Mouse (Mus musculus): ENCODE measurements around the gene Lasp1.

Lasp1 gene

GRCm38 (mm10) chr11:97796910-97797309 is 1.9 kb upstream of the Lasp1 start:
- peak; percentile 82 for DNase-seq (ENCODE audit: low spot score)

GRCm38 (mm10) chr11:97797369-97798082 is 1.3 kb upstream of the Lasp1 start:
- DNase-seq (ENCODE audit: low spot score): no peak

- no peak for DNase-seq (ENCODE audit: low spot score)
Observed at GRCm38 (mm10) chr11:97798083-97798435, 741 bp upstream of the Lasp1 start.

GRCm38 (mm10) chr11:97799146-97799993 is 570 bp downstream of the Lasp1 start:
- peak; percentile 83 for DNase-seq (ENCODE audit: low spot score)

DNA sequence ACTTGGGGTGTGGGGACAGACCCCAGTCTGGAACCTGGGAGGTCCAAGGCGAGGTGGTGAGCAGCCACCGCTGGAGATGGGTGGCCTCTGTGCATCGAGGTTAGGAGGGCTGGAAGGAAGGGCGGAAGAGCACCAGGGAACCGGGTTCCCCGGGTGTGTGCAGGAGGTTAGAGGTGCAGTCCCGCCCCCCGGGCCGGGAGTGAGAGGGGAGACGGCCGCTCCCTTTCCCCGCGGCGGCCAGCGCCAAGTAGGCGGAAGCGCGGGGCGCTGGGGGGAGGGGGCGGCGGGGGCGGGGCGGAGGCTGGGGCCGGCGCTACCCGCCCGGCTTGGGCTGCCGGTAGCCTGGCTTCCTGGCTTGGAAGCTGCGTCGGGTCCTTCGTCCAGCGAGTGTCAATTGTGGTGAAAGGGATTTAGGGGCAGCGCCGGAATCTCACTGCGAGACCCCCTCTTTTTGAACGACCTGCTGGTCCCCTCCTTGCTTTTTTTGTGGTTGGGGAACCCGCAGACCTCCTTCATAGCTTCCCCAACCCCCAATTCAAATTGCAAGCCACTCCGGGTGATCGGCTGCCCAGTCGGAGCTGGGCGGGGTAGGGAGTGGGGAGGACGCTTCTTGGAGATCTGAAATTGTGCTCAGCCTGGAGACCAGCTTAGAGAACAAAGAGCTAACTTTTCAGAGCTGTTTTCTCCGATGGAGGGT is 1.3 kb downstream of the Lasp1 start:
- DNase-seq (ENCODE audit: low spot score): peak; percentile 67

DNA sequence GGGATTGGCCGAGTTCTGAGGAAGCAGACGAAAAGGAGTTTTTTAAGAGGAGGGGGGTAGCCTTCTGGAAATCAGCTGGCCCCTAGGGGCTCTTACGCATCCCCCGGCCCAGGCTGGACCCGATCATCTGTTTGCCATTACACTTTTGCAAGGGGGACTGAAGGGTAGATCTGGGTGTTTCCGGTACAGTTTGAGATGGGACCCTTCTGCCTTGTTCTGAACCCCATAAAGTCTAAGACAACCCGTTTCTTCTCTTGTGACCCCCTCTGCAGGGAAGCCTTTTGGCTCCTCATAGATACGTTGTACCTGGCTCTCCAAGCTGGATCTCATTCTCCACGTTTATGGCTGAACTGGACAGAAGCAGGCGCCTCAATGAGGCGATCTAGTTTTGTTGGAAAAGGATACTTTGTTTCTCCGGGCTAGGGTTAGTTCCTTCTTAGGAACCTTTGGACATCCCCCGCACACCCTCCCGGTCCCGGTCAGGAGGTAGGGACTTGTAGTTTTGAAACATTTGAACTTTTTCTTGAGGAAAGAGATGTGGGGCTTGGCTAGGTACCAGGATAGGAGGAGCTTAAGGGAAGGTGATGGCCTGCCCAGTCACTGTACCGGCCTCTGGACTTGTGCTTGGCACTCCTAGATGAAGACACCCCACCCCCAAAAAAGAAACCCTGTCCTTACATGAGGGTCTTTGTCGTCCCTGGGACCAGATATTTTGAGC is 2.0 kb downstream of the Lasp1 start:
- DNase-seq (ENCODE audit: low spot score): no peak

- DNase-seq (ENCODE audit: low spot score): peak; percentile 80
Observed at GRCm38 (mm10) chr11:97801409-97802193, 2.8 kb downstream of the Lasp1 start.

DNA sequence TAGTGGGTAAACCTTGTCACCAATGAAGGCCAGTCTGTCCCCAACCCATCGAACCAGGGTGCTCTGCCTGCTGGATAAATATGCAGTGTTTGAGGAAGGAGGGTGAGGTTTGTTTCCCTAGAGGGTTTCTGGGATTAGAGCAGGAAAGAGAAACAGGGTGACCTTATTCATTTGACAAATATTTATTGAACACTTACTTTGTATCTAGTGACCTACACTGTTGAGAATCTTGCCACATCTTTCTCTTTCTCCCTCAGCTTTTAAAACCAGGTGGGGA is 3.3 kb downstream of the Lasp1 start:
- DNase-seq (ENCODE audit: low spot score): no peak

DNA sequence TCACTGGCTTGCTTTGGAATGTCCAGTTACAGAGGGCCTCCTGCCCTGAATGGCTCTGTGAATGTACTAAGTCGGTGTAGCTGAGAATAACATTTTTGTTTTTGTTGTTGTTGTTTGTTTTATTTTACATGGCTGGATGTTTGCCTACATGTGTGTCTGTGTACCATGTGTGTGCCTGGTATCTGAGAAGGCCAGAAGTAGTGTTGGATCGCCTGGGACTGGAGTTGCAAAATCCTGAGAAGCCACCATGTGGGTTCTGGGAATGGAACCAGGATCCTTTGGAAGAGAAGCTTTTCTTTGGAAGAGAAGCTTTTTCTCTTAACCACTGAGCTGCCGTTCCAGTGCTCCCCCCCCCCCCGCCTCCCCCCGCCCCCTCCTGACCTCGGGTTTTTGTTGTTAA is 3.7 kb downstream of the Lasp1 start:
- no peak for DNase-seq (ENCODE audit: low spot score)

- DNase-seq (ENCODE audit: low spot score): no peak
Observed at GRCm38 (mm10) chr11:97803847-97804246, 5.0 kb downstream of the Lasp1 start.

DNA sequence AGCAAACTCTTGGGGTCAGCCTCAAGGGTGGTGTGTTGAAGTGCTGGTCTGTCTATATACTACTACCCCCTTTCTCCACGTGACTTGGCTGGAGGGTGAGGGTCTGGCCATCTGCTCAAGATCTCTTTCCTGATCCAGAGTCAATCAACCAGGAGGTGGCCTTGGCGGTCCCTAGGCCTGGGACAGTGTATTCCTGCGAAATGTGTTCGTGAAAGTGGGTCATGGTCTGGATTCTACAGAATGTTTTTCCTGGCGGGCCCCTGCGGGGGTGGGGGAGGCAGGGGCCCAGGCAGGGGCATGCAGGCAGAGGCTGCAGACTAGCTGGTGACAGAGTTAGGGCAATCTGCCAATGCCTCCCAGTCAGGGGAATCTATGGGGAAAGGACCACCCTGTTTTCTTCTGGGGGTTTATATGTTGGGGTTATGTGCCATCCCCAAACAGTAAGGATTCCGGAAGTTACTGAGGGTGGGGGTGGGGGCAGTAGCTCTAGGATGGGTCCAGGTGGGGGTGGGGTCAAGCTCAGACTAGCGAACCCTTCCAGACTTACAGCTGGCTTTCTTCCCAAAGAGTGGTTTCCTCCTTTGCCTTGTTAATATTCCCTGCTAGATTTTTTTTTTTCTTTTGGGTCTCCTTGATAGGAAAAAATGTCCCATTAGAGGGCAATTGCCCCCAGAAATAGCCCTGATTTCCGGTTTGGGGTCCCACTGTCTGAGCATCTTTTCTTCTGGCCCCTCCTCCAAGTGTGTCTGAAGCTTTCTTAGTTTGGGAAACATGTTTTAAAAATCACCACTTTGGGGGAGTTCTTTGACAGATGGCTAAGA is 6.3 kb downstream of the Lasp1 start:
- DNase-seq (ENCODE audit: low spot score): peak; percentile 75

DNA sequence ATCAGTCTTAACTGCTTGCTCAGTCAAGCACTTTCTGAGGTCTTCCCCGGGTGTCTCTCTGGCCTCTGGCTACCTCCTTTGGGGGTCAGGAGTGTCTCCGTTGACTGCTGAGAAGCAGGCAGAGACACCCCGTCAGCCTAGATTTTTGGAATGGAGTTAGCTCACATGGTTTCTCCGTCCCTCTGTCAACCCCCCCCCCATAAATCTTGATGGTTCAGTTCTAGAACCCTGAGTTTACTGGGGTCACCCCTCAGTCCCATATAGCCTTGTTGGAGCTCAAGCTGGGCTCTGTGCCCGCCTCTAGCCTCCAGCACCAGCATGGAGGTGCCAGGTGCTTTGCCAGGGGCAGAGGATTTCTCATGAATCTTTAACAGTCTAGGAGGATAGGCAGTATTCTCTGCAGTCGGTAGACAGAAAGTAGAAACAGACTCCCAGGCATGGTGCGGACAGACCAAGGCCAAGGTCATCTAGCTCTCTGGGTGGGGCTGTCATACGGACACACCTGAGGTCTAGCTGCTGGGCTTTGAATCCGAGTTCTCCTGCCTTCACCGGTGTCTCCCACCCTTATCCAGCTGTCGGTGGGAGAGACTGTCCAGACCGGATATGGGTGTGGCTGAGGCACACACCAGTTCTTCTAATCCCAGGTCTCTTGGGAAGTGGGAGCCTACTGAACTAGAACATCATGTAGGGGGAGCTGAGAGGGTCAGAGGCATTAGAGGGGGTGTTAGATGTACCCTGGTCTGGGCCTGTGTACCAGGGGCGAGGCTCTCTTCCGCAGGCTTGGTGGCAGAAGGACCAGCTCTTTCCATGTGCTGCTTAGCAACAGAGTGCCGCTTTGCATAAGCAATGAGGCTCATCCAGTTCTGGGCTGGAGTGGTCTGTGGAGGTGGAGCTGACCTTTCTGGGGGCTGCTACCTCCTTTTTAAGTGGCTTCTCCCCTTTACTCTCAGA is 7.1 kb downstream of the Lasp1 start:
- DNase-seq (ENCODE audit: low spot score): peak; percentile 55

DNA sequence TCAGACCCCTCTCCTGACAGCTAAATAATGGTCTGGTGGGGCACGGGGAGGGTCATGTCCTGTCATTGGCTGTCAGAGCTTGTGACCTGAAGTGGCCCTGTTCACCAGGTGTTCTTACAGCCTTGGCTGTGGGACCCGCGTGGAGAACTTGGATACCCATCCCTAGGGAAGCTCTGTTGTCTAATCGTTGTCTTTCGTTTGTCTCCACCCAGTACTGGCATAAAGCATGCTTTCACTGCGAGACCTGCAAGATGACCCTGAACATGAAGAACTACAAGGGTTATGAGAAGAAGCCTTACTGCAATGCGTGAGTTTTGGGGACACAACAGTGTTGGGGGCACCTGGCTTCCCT is 7.8 kb downstream of the Lasp1 start:
- no peak for DNase-seq (ENCODE audit: low spot score)

- no peak for DNase-seq (ENCODE audit: low spot score)
Observed at GRCm38 (mm10) chr11:97807626-97808025, 8.8 kb downstream of the Lasp1 start.

GRCm38 (mm10) chr11:97808093-97808492 is 9.3 kb downstream of the Lasp1 start:
- peak; percentile 59 for DNase-seq (ENCODE audit: low spot score)

- DNase-seq (ENCODE audit: low spot score): peak; percentile 43
Observed at GRCm38 (mm10) chr11:97808621-97809234, 9.9 kb downstream of the Lasp1 start.

GRCm38 (mm10) chr11:97809235-97810121 is 10.7 kb downstream of the Lasp1 start:
- DNase-seq (ENCODE audit: low spot score): no peak

- no peak for DNase-seq (ENCODE audit: low spot score)
Observed at GRCm38 (mm10) chr11:97810356-97810755, 11.6 kb downstream of the Lasp1 start.

All from retina, embryonic 14.5 days (tissue).